Mouse (Mus musculus) limb, embryonic 15.5 days (tissue): ENCODE data around the gene Asic1. TPM values are rescaled to one million over a fixed set of nuclear protein-coding genes. Genes with fewer than 3 reads are reported as not detected.

Experiments used
- ATAC-seq: fragments of 200-750 bp; cut with Nextera tagmentation; 2 replicates; pipeline ENCODE4 v1.8.0; 2017; ENCODE audit warnings: low read depth, moderate TSS enrichment; ENCODE audit not compliant: insufficient number of reproducible peaks, low FRiP score, low TSS enrichment
- H3K27ac ChIP-seq: fragments of 300-500 bp; sonication (generic); 2 replicates; pipeline ENCODE4 v1.5.1; 2015; ENCODE audit warnings: moderate library complexity, mild to moderate bottlenecking, inconsistent platforms
- H3K27me3 ChIP-seq: fragments of 300-500 bp; sonication (generic); 2 replicates; pipeline ENCODE4 v1.6.1; 2015; ENCODE audit warnings: inconsistent platforms
- H3K36me3 ChIP-seq: fragments of 300-500 bp; sonication (generic); 2 replicates; pipeline ENCODE4 v1.6.1; 2015; ENCODE audit warnings: inconsistent platforms
- H3K4me1 ChIP-seq: fragments of 300-500 bp; sonication (generic); 2 replicates; pipeline ENCODE4 v1.6.1; 2015; ENCODE audit warnings: inconsistent platforms
- H3K4me2 ChIP-seq: fragments of 300-500 bp; sonication (generic); 2 replicates; pipeline ENCODE4 v1.6.1; 2015; ENCODE audit warnings: mild to moderate bottlenecking, inconsistent platforms
- H3K4me3 ChIP-seq: fragments of 300-500 bp; sonication (generic); 2 replicates; pipeline ENCODE4 v1.5.1; 2015; ENCODE audit warnings: mild to moderate bottlenecking, inconsistent platforms
- H3K9ac ChIP-seq: fragments of 300-500 bp; sonication (generic); 2 replicates; pipeline ENCODE4 v1.6.1; 2015; ENCODE audit warnings: inconsistent platforms
- H3K9me3 ChIP-seq: fragments of 300-500 bp; sonication (generic); 2 replicates; pipeline ENCODE4 v1.6.1; 2016; ENCODE audit warnings: inconsistent platforms
- WGBS: fragments of 180-500 bp; shearing (Covaris S2); methylation state at CpG from one replicate; pipeline ENCODE4 v1.1.7; 2015; 5-methylcytosine and 5-hydroxymethylcytosine counted together
- polyA plus RNA-seq: library from polyadenylated mRNA; unstranded; fragments of >200 nt; fragmentation: Nextera tagmentation; extraction: Ambion mirVana; gene quantifications from 2 replicates; pipeline ENCODE4 v1.2.1, GENCODE M21; 2015

Gene Asic1
- polyA plus RNA-seq, 1 experiment from 2014 or later = 2.2 TPM

- Histone ChIP-seq H3K4me2 (no peak overlapping the region), H3K4me3 (no peak overlapping the region), H3K9me3 (no peaks in the 10 kb centered on the region), H3K27ac (peak overlapping the region; percentile 64), H3K36me3 (peaks cover 59% of the 10 kb centered on the region), H3K27me3 (no peaks in the 10 kb centered on the region), H3K4me1 (peaks cover 30% of the 10 kb centered on the region), H3K9ac (no peak overlapping the region)
- 78% methylated on average over 7 of the region's 7 CpGs for WGBS
- no peak for ATAC-seq
These were observed 34.7 kb downstream of the Asic1 start for GRCm38 (mm10) chr15:99704881-99705280.

GRCm38 (mm10) chr15:99705440-99706048 lies 35.4 kb downstream of the Asic1 start, which contains the start of gene Gm17349:
Gene Gm17349 (minus strand): TSS chr15:99705490.
- Histone ChIP-seq H3K27ac (peak within 1 kb of the TSS; percentile 64), H3K9me3 (no peaks in the 10 kb centered on the region), H3K4me2 (no peak within 1 kb of the TSS), H3K4me1 (peaks cover 30% of the 10 kb centered on the region), H3K36me3 (peaks cover 66% of the 10 kb centered on the region), H3K27me3 (no peaks in the 10 kb centered on the region), H3K4me3 (no peak within 1 kb of the TSS), H3K9ac (no peak within 1 kb of the TSS)
- WGBS = 71% methylated on average over 11 of the region's 11 CpGs
- ATAC-seq = no peak

DNA sequence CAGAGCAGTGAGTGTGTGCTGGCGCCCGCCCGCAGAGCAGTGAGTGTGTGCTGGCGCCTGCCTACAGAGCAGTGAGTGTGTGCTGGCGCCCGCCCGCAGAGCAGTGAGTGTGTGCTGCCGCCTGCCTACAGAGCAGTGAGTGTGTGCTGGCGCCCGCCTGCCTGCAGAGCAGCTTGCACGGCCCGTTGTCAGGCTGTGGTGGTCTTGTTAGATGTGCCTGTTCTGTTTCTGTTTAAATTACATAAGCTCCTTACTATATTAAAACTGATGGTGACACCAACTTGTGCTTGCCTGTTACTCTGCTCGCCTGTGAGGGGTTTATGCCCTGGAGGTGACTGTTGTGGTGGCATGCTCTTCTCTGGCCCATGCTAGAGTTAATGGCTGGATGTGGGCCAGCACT lies 38.0 kb downstream of the Asic1 start:
- no peaks in the 10 kb centered on the region for H3K9me3 ChIP-seq
- H3K36me3 ChIP-seq = peaks cover 92% of the 10 kb centered on the region
- no peak overlapping the region for H3K27ac ChIP-seq
- H3K9ac ChIP-seq = no peak overlapping the region
- H3K4me1 ChIP-seq = peaks cover 14% of the 10 kb centered on the region
- ATAC-seq = no peak
- H3K4me3 ChIP-seq = no peak overlapping the region
- no peaks in the 10 kb centered on the region for H3K27me3 ChIP-seq
- H3K4me2 ChIP-seq = no peak overlapping the region
- WGBS = 94% methylated on average over 13 of the region's 13 CpGs

DNA sequence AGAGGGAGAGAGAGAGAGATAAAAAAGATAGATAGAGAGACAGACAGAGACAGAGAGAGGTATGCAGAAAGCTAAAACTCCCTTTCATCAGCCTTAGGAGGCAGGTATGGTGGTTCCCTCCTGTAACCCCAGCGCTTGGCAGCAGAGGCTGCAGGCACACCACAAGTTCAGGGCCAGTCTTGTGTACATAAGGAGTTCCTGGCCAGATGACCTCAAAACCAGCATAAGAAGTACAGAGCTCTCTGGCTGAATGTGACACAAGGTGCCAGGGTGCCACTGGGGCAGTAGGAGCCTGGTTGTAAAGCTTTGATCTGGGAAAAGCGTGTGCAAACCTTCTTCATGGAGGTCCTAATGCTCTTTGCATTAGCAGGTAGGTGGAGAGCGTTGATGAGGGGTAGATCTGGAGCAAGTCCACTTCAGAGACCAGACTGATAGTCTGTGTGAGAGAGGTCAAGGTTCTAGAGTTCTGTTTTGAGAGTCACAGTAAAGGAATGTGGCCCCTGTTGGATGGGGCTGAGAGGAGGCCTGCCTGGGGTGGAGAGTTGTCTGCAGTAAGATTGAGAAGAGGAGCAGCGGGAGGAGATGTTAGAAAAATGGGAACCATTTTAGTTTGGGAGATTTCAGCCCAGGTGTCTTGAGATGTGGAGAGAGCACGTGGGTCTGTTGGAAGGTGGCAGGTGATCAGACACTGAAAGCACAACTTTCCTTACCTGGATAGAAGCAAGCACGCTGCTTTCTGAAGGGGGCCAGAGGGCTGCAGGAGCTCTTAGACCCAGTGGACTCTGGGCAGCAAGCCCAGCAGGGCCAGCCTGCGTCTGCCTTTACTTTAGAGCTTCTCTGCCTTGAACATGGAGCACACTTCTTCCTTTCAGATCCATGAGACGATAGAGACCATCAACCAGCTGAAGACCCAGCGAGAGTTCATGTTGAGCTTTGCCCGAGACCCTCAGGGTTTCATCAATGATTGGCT lies 40.3 kb downstream of the Asic1 start:
- 91% methylated on average over 10 of the region's 10 CpGs for WGBS
- no peak overlapping the region for H3K4me2 ChIP-seq
- no peaks in the 10 kb centered on the region for H3K9me3 ChIP-seq
- ATAC-seq = no peak
- H3K27ac ChIP-seq = no peak overlapping the region
- no peak overlapping the region for H3K4me3 ChIP-seq
- peaks cover 87% of the 10 kb centered on the region for H3K36me3 ChIP-seq
- 0 out of 2 replicates have a peak, but pooled peaks cover under 1% of the 10 kb centered on the region for H3K4me1 ChIP-seq
- no peak overlapping the region for H3K9ac ChIP-seq
- no peaks in the 10 kb centered on the region for H3K27me3 ChIP-seq

GRCm38 (mm10) chr15:99711491-99711890 lies 41.3 kb downstream of the Asic1 start:
- ATAC-seq = no peak
- WGBS = 69% methylated on average over 3 of the region's 3 CpGs
- no peaks in the 10 kb centered on the region for H3K9me3 ChIP-seq
- H3K36me3 ChIP-seq = peaks cover 80% of the 10 kb centered on the region
- no peak overlapping the region for H3K4me3 ChIP-seq
- H3K4me2 ChIP-seq = no peak overlapping the region
- peaks cover 7% of the 10 kb centered on the region; the same call in 1 of the 2 replicates for H3K4me1 ChIP-seq
- no peak overlapping the region for H3K9ac ChIP-seq
- H3K27ac ChIP-seq = no peak overlapping the region
- H3K27me3 ChIP-seq = no peaks in the 10 kb centered on the region

GRCm38 (mm10) chr15:99712666-99713559 lies 42.7 kb downstream of the Asic1 start:
- WGBS = 76% methylated on average over 13 of the region's 13 CpGs
- H3K27me3 ChIP-seq = no peaks in the 10 kb centered on the region
- peaks cover 12% of the 10 kb centered on the region; the same call in 1 of the 2 replicates for H3K4me1 ChIP-seq
- H3K4me3 ChIP-seq = no peak overlapping the region
- H3K9me3 ChIP-seq = no peaks in the 10 kb centered on the region
- H3K36me3 ChIP-seq = peaks cover 66% of the 10 kb centered on the region
- no peak overlapping the region for H3K9ac ChIP-seq
- H3K4me2 ChIP-seq = no peak overlapping the region
- no peak overlapping the region for H3K27ac ChIP-seq
- ATAC-seq = no peak

- Histone ChIP-seq H3K36me3 (peaks cover 59% of the 10 kb centered on the region), H3K27ac (no peak overlapping the region)
These were observed 43.4 kb downstream of the Asic1 start for GRCm38 (mm10) chr15:99713569-99713968.

DNA sequence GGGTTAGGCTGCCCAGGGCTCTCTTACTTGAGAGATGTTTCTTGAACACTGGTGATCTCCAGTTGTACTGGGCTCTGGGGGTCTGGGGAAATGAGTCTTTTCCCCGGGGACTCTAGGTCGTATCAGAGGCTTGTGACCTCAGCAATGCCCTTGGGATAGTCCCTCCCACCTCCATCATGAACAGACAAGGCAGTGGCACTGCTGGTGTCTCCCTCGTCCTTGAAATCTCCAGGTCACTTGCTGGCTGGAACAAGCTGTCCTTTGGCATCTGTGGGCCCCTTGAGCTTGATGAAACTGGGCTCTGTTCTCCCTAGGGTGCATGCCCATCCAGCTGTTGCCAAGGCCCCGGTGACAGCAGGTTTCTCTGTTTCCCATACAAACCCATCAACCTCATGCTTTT lies 44.0 kb downstream of the Asic1 start:
- WGBS = 71% methylated on average over 4 of the region's 4 CpGs

More at GRCm38 (mm10) chr15:99713569-99713968, 43.4 kb downstream of the Asic1 start:
- WGBS = 80% methylated on average over 3 of the region's 3 CpGs
- peaks cover 12% of the 10 kb centered on the region; the same call in 1 of the 2 replicates for H3K4me1 ChIP-seq
- H3K9me3 ChIP-seq = no peaks in the 10 kb centered on the region
- H3K4me3 ChIP-seq = no peak overlapping the region
- no peaks in the 10 kb centered on the region for H3K27me3 ChIP-seq
- no peak for ATAC-seq
- H3K9ac ChIP-seq = no peak overlapping the region
- no peak overlapping the region for H3K4me2 ChIP-seq

DNA sequence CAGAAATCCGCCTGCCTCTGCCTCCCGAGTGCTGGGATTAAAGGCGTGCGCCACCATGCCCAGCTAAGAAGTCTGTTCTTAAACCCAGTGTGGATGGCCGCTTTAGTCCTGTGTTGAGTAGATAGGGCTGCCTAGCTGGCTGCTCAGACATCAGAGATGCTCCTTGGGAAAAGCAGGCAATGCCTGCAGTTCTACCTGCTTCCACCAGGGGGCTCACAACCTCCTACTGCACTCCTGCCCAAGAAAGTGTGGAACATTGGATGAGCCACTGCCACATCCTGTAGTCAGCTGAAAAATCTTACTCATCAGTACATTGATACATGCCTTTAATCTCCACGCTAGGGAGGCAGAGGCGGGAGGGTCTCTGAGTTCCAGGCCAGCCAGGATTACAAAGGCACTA lies 44.7 kb downstream of the Asic1 start:
- no peaks in the 10 kb centered on the region for H3K9me3 ChIP-seq
- H3K9ac ChIP-seq = no peak overlapping the region
- peaks cover 46% of the 10 kb centered on the region for H3K36me3 ChIP-seq
- H3K4me2 ChIP-seq = no peak overlapping the region
- 63% methylated on average over 7 of the region's 7 CpGs for WGBS
- no peaks in the 10 kb centered on the region for H3K27me3 ChIP-seq
- H3K4me3 ChIP-seq = no peak overlapping the region
- peaks cover 12% of the 10 kb centered on the region; the same call in 1 of the 2 replicates for H3K4me1 ChIP-seq
- H3K27ac ChIP-seq = no peak overlapping the region
- ATAC-seq = no peak

More for the DNA sequence above, 44.0 kb downstream of the Asic1 start:
- H3K9ac ChIP-seq = no peak overlapping the region
- H3K4me1 ChIP-seq = peaks cover 12% of the 10 kb centered on the region; the same call in 1 of the 2 replicates
- no peaks in the 10 kb centered on the region for H3K27me3 ChIP-seq
- H3K36me3 ChIP-seq = peaks cover 53% of the 10 kb centered on the region
- no peaks in the 10 kb centered on the region for H3K9me3 ChIP-seq
- no peak overlapping the region for H3K27ac ChIP-seq
- no peak for ATAC-seq
- no peak overlapping the region for H3K4me3 ChIP-seq
- no peak overlapping the region for H3K4me2 ChIP-seq

DNA sequence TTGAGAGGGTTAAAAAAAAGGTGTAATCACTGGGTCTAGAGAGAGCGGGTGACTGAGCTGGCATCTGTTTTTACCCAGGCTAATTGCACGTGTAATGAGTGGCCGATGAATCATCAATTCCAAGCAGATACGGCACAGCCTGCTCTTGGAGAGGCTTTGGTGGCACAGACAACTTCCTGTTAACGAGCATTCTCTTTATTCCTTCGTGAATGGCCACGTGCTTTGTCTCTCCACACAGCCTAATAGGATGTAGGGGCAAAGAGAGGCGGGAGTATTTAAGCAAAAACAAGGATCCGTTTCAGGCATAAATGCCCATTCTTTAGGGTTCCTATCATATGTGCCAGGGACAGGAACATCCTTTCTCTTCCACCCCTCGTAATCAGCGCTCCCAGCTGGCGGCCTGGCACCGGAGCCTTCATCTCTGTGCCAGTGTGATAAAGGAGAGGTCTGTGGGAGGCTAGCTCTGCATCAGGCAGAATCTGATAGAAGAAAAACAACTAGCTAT lies 45.2 kb downstream of the Asic1 start:
- ATAC-seq = no peak
- WGBS = 77% methylated on average over 13 of the region's 13 CpGs
- H3K4me1 ChIP-seq = peaks cover 12% of the 10 kb centered on the region; the same call in 1 of the 2 replicates
- no peak overlapping the region for H3K27ac ChIP-seq
- H3K9me3 ChIP-seq = no peaks in the 10 kb centered on the region
- no peaks in the 10 kb centered on the region for H3K27me3 ChIP-seq
- H3K4me3 ChIP-seq = no peak overlapping the region
- H3K9ac ChIP-seq = no peak overlapping the region
- H3K36me3 ChIP-seq = peaks cover 41% of the 10 kb centered on the region
- H3K4me2 ChIP-seq = no peak overlapping the region
